19 mouse cellular contexts compared by ENCODE assay signal in the genomic region with DNA sequence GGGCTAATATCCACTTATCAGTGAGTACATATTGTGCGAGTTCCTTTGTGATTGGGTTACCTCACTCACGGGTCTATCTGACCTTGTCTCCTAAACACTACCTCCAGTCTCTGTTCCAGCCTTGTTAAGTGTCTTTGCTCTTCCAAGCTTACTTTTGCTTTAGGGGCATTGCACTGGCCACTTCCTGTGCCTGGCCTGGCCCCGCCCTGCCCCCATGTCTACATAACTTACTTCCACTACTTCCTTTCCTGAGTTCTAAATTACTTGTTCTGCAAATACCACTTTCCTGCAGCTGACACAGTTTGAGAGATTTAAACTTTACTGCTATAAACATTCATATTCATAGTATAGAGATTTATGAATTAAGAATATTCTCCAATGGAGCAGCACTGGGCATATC.
"Had no signal": no experiment of that assay in that cellular context is flagged by ENCODE, and none has a peak within 500 bp of the region (broad histone marks: within the 10 kb centered on the region; RNA-seq: fewer than 3 reads in every experiment).

No protein-coding gene starts in this region.

- H3K36me3 ChIP-seq: liver, embryonic 13.5 days; liver, embryonic 15.5 days; lung, embryonic 15.5 days; midbrain, embryonic 13.5 days; midbrain, embryonic 15.5 days; neural tube, embryonic 12.5 days; stomach, embryonic 15.5 days had no signal

- H3K27me3 ChIP-seq: liver, embryonic 13.5 days; liver, embryonic 15.5 days; lung, embryonic 15.5 days; megakaryocyte, embryonic 14.5 days; midbrain, embryonic 13.5 days; midbrain, embryonic 15.5 days; neural tube, embryonic 12.5 days; stomach, embryonic 15.5 days had no signal

- H3K4me3 ChIP-seq: liver, embryonic 13.5 days; liver, embryonic 15.5 days; lung, embryonic 15.5 days; megakaryocyte, embryonic 14.5 days; midbrain, embryonic 13.5 days; midbrain, embryonic 15.5 days; neural tube, embryonic 12.5 days; stomach, embryonic 15.5 days had no signal

- H3K4me2 ChIP-seq: liver, embryonic 13.5 days; liver, embryonic 15.5 days; lung, embryonic 15.5 days; midbrain, embryonic 11.5 days; midbrain, embryonic 13.5 days; midbrain, embryonic 15.5 days; neural tube, embryonic 12.5 days; stomach, embryonic 15.5 days had no signal

- ATAC-seq: liver, postnatal 0 days; midbrain, embryonic 13.5 days; midbrain, embryonic 15.5 days had no signal

- H3K4me1 ChIP-seq: liver, embryonic 13.5 days; liver, embryonic 15.5 days; lung, embryonic 15.5 days; midbrain, embryonic 13.5 days; midbrain, embryonic 15.5 days; neural tube, embryonic 12.5 days; stomach, embryonic 15.5 days had no signal

- H3K9me3 ChIP-seq: liver, embryonic 13.5 days; liver, embryonic 15.5 days; lung, embryonic 15.5 days; megakaryocyte, embryonic 14.5 days; midbrain, embryonic 13.5 days; midbrain, embryonic 15.5 days; neural tube, embryonic 12.5 days; stomach, embryonic 15.5 days had no signal

- H3K27ac ChIP-seq: liver, embryonic 13.5 days; liver, embryonic 15.5 days; lung, embryonic 15.5 days; macrophage; midbrain, embryonic 13.5 days; midbrain, embryonic 15.5 days; neural tube, embryonic 12.5 days; stomach, embryonic 15.5 days; stomach, postnatal 0 days had no signal

- H3K9ac ChIP-seq: liver, embryonic 13.5 days; liver, embryonic 15.5 days; liver, postnatal 0 days; lung, embryonic 15.5 days; midbrain, embryonic 13.5 days; midbrain, embryonic 15.5 days; neural tube, embryonic 12.5 days; stomach, embryonic 15.5 days had no signal

- DNase-seq: liver, embryonic 13.5 days; liver, postnatal 0 days; lung, adult 2 months; lung, postnatal 10 days; lung, postnatal 36 days; right cerebral cortex, postnatal 14 days; thymus, adult 2 months; thymus, postnatal 25 days; thymus, postnatal 4 days had no signal
